Mouse (Mus musculus) brain, embryonic 14.5 days (tissue): ENCODE results near the gene Manba.

Experiments
- CTCF ChIP-seq: fragments of 200-500 bp; IDR thresholded peaks from 2 replicates; pipeline ENCODE4 v1.5.1; 2012; ENCODE audit warnings: inconsistent platforms, mild to moderate bottlenecking, moderate library complexity, borderline replicate concordance; ENCODE audit not compliant: insufficient read depth, insufficient read length; ENCODE audit errors: extremely low read depth
- POLR2A ChIP-seq: fragments of 200-500 bp; IDR thresholded peaks from 2 replicates; pipeline ENCODE4 v1.6.1; 2012; ENCODE audit warnings: mild to moderate bottlenecking, inconsistent platforms, borderline replicate concordance; ENCODE audit not compliant: poor library complexity, insufficient read depth, insufficient read length, severe bottlenecking; ENCODE audit errors: extremely low read depth

DNA sequence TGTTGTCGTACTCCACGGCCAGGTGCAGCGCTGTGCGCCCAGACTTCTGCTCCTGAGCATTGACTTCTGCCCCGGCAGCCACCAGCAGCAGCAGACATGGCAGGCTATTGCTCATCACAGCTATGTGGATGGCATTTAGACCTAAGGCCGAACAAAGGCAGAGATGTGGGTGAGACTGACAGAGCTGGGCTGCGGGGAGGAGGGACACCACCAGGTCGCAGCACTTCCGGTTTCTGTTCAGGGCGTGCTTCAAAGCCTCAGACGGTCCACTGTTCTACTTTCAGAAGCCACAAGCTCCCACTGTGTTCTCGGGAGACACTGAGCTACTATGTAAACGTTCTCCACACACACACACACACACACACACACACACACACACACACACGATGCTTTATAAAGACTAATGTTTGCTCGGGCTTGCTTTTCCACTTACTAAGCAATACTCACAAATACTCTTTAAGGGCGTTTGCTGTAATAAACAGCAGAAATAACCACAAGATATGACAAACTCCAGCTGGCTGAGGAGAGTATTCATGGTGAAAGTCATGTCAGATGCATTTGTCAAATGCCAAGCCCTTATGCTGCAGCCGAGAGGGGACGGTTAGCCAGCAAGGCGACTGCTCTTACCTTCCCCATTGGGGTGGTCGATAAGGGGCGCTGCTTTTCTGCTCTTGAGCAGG, 109.0 kb downstream of the Manba start:
- no peak for TF ChIP-seq CTCF
- no peak for TF ChIP-seq POLR2A
